Mouse (Mus musculus): Measurements from ENCODE around the gene A530032D15Rik. TPM values are rescaled to one million over a fixed set of nuclear protein-coding genes. Genes with fewer than 3 reads are reported as not detected.
"Not testable (repeated sequence)": the region's sequence is repeated elsewhere in the genome, so short reads cannot be mapped to it uniquely, and the experiment has no call there.

Gene A530032D15Rik
- polyA plus RNA-seq, 1 experiment from 2014 or later, result not detected

GRCm38 (mm10) chr1:85112266-85112665 lies 2.6 kb upstream of the A530032D15Rik start:
- H3K27ac ChIP-seq (ENCODE audit: low read depth, low read length); H3K9me3 ChIP-seq (replicated peaks; ENCODE audit: control insufficient read depth, low read length); DNase-seq (ENCODE audit: low spot score); H3K9ac ChIP-seq (ENCODE audit: low read length); H3K27me3 ChIP-seq (replicated peaks; ENCODE audit: control insufficient read depth, insufficient read depth, low read length); H3K36me3 ChIP-seq (ENCODE audit: control insufficient read depth, insufficient read depth, low read length); H3K4me3 ChIP-seq (ENCODE audit: low read depth, low read length); H3K4me2 ChIP-seq (ENCODE audit: low read length); H3K4me1 ChIP-seq (ENCODE audit: control insufficient read depth, insufficient read depth, low read length); ATAC-seq: not testable (repeated sequence)
- WGBS, result 89% methylated on average over 7 of the region's 7 CpGs

- H3K9me3 ChIP-seq (replicated peaks; ENCODE audit: control insufficient read depth, low read length); DNase-seq (ENCODE audit: low spot score); H3K36me3 ChIP-seq (ENCODE audit: control insufficient read depth, insufficient read depth, low read length); H3K4me1 ChIP-seq (ENCODE audit: control insufficient read depth, insufficient read depth, low read length); H3K4me2 ChIP-seq (ENCODE audit: low read length); H3K27ac ChIP-seq (ENCODE audit: low read depth, low read length); ATAC-seq; H3K4me3 ChIP-seq (ENCODE audit: low read depth, low read length); H3K9ac ChIP-seq (ENCODE audit: low read length); H3K27me3 ChIP-seq (replicated peaks; ENCODE audit: control insufficient read depth, insufficient read depth, low read length): not testable (repeated sequence)
- 70% methylated on average over 9 of the region's 10 CpGs for WGBS
These were observed 1.9 kb upstream of the A530032D15Rik start for GRCm38 (mm10) chr1:85111572-85111971.

GRCm38 (mm10) chr1:85110876-85111275 lies 1.2 kb upstream of the A530032D15Rik start:
- WGBS, result 75% methylated on average over 2 of the region's 3 CpGs
- H3K9ac ChIP-seq (ENCODE audit: low read length); DNase-seq (ENCODE audit: low spot score): not testable (repeated sequence)

GRCm38 (mm10) chr1:85106013-85106412 lies 3.6 kb downstream of the A530032D15Rik start:
- H3K4me2 ChIP-seq (ENCODE audit: low read length); DNase-seq (ENCODE audit: low spot score); H3K27ac ChIP-seq (ENCODE audit: low read depth, low read length); H3K36me3 ChIP-seq (ENCODE audit: control insufficient read depth, insufficient read depth, low read length); ATAC-seq; H3K4me1 ChIP-seq (ENCODE audit: control insufficient read depth, insufficient read depth, low read length); H3K9me3 ChIP-seq (replicated peaks; ENCODE audit: control insufficient read depth, low read length); H3K27me3 ChIP-seq (replicated peaks; ENCODE audit: control insufficient read depth, insufficient read depth, low read length); H3K4me3 ChIP-seq (ENCODE audit: low read depth, low read length); H3K9ac ChIP-seq (ENCODE audit: low read length): not testable (repeated sequence)
- WGBS, result 72% methylated on average over 5 of the region's 6 CpGs

More at GRCm38 (mm10) chr1:85110876-85111275, 1.2 kb upstream of the A530032D15Rik start:
- H3K27ac ChIP-seq (ENCODE audit: low read depth, low read length); H3K27me3 ChIP-seq (replicated peaks; ENCODE audit: control insufficient read depth, insufficient read depth, low read length); H3K4me1 ChIP-seq (ENCODE audit: control insufficient read depth, insufficient read depth, low read length); ATAC-seq; H3K9me3 ChIP-seq (replicated peaks; ENCODE audit: control insufficient read depth, low read length); H3K4me3 ChIP-seq (ENCODE audit: low read depth, low read length); H3K36me3 ChIP-seq (ENCODE audit: control insufficient read depth, insufficient read depth, low read length); H3K4me2 ChIP-seq (ENCODE audit: low read length): not testable (repeated sequence)

GRCm38 (mm10) chr1:85105336-85105735 lies 4.3 kb downstream of the A530032D15Rik start:
- H3K36me3 ChIP-seq (ENCODE audit: control insufficient read depth, insufficient read depth, low read length); DNase-seq (ENCODE audit: low spot score); H3K4me2 ChIP-seq (ENCODE audit: low read length); H3K9ac ChIP-seq (ENCODE audit: low read length); H3K27ac ChIP-seq (ENCODE audit: low read depth, low read length); ATAC-seq; H3K4me3 ChIP-seq (ENCODE audit: low read depth, low read length); H3K9me3 ChIP-seq (replicated peaks; ENCODE audit: control insufficient read depth, low read length); H3K4me1 ChIP-seq (ENCODE audit: control insufficient read depth, insufficient read depth, low read length); H3K27me3 ChIP-seq (replicated peaks; ENCODE audit: control insufficient read depth, insufficient read depth, low read length): not testable (repeated sequence)
- 87% methylated on average over 4 of the region's 4 CpGs for WGBS

GRCm38 (mm10) chr1:85101754-85102153 lies 7.9 kb downstream of the A530032D15Rik start:
- not testable (repeated sequence) for ATAC-seq; DNase-seq (ENCODE audit: low spot score)
- 86% methylated on average over 4 of the region's 4 CpGs for WGBS

GRCm38 (mm10) chr1:85099864-85100263 lies 9.8 kb downstream of the A530032D15Rik start, which contains the start of gene Gm10553:
Gm10553 (plus strand) TSS chr1:85100164.
- not testable (repeated sequence) for H3K27ac ChIP-seq (ENCODE audit: low read depth, low read length); H3K27me3 ChIP-seq (replicated peaks; ENCODE audit: control insufficient read depth, insufficient read depth, low read length); H3K9me3 ChIP-seq (replicated peaks; ENCODE audit: control insufficient read depth, low read length); H3K4me2 ChIP-seq (ENCODE audit: low read length); H3K9ac ChIP-seq (ENCODE audit: low read length); H3K4me1 ChIP-seq (ENCODE audit: control insufficient read depth, insufficient read depth, low read length); DNase-seq (ENCODE audit: low spot score); ATAC-seq; H3K36me3 ChIP-seq (ENCODE audit: control insufficient read depth, insufficient read depth, low read length); H3K4me3 ChIP-seq (ENCODE audit: low read depth, low read length)
- 71% methylated on average over 1 of the region's 1 CpGs for WGBS

More at GRCm38 (mm10) chr1:85101754-85102153, 7.9 kb downstream of the A530032D15Rik start:
- not testable (repeated sequence) for H3K9me3 ChIP-seq (replicated peaks; ENCODE audit: control insufficient read depth, low read length); H3K4me3 ChIP-seq (ENCODE audit: low read depth, low read length); H3K36me3 ChIP-seq (ENCODE audit: control insufficient read depth, insufficient read depth, low read length); H3K27ac ChIP-seq (ENCODE audit: low read depth, low read length); H3K4me1 ChIP-seq (ENCODE audit: control insufficient read depth, insufficient read depth, low read length); H3K4me2 ChIP-seq (ENCODE audit: low read length); H3K27me3 ChIP-seq (replicated peaks; ENCODE audit: control insufficient read depth, insufficient read depth, low read length); H3K9ac ChIP-seq (ENCODE audit: low read length)

- 84% methylated on average over 5 of the region's 7 CpGs for WGBS
- not testable (repeated sequence) for H3K4me2 ChIP-seq (ENCODE audit: low read length); DNase-seq (ENCODE audit: low spot score); ATAC-seq; H3K27me3 ChIP-seq (replicated peaks; ENCODE audit: control insufficient read depth, insufficient read depth, low read length); H3K27ac ChIP-seq (ENCODE audit: low read depth, low read length); H3K9me3 ChIP-seq (replicated peaks; ENCODE audit: control insufficient read depth, low read length); H3K9ac ChIP-seq (ENCODE audit: low read length); H3K4me1 ChIP-seq (ENCODE audit: control insufficient read depth, insufficient read depth, low read length); H3K36me3 ChIP-seq (ENCODE audit: control insufficient read depth, insufficient read depth, low read length); H3K4me3 ChIP-seq (ENCODE audit: low read depth, low read length)
These were observed 10.6 kb downstream of the A530032D15Rik start for GRCm38 (mm10) chr1:85099081-85099480.

GRCm38 (mm10) chr1:85093011-85093572 lies 16.6 kb downstream of the A530032D15Rik start:
- H3K27ac ChIP-seq (ENCODE audit: low read depth, low read length); H3K9me3 ChIP-seq (replicated peaks; ENCODE audit: control insufficient read depth, low read length); H3K4me2 ChIP-seq (ENCODE audit: low read length); ATAC-seq; H3K27me3 ChIP-seq (replicated peaks; ENCODE audit: control insufficient read depth, insufficient read depth, low read length); H3K9ac ChIP-seq (ENCODE audit: low read length); H3K36me3 ChIP-seq (ENCODE audit: control insufficient read depth, insufficient read depth, low read length); DNase-seq (ENCODE audit: low spot score); H3K4me1 ChIP-seq (ENCODE audit: control insufficient read depth, insufficient read depth, low read length); H3K4me3 ChIP-seq (ENCODE audit: low read depth, low read length): not testable (repeated sequence)
- 80% methylated on average over 6 of the region's 7 CpGs for WGBS

Measured in forebrain, embryonic 14.5 days (tissue).